Mouse (Mus musculus) E14TG2a.4 (cell line): ENCODE data around the gene Igll1.

ENCODE experiments used
- CTCF ChIP-seq: conservative IDR thresholded peaks from 2 replicates; pipeline ENCODE4 v1.5.1; 2014; ENCODE audit warnings: low read length
- POU5F1 ChIP-seq: IDR thresholded peaks from 2 replicates; pipeline ENCODE4 v1.6.1; 2014; ENCODE audit warnings: low read length, borderline replicate concordance

- TF ChIP-seq CTCF (no peak), POU5F1 (no peak)
Observed at GRCm38 (mm10) chr16:16870617-16871331, 7.0 kb upstream of the Igll1 start, which contains the start of the genes Top3b and Vpreb1.
